Mouse (Mus musculus) urinary bladder, postnatal 4 days (tissue): ENCODE measurements at regions not wholly inside any gene's neighbourhood (a gene's known extent, or its start where the extent isn't known, plus 50 kb on each side); places are given as distances from the start of the nearest gene placed in this dataset.

Experiments used
- DNase-seq, 2 experiments: peaks; one replicate each; pipeline ENCODE4 v3.0.0; 2021 to 2022; ENCODE audit warnings: low spot score in 2 of 2

DNA sequence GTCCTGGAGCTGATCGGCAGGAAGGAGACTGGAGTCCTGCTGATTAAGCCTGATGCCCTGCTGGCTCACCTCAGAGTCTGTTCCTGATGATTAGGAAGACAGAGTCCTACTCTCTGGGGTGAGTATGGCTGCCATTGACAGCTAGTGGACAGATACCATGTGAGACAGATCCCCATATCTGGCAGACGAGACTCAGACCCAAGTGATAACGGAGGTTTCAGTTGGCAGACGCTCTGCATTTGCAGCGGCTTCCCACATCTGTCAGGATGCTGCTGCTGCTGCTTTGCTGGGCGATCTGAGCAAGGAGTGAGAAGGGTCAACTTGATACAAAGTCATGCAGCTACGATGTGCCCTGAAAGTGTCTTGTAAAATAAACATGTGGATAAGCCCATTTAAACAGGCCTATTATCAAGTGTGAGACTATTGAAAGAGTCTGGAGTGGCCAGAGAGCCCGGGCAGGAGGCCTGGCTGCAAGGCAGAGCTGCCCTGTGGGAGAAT lies 98.1 kb upstream of the Cops8 start:
- no peak for DNase-seq

DNA sequence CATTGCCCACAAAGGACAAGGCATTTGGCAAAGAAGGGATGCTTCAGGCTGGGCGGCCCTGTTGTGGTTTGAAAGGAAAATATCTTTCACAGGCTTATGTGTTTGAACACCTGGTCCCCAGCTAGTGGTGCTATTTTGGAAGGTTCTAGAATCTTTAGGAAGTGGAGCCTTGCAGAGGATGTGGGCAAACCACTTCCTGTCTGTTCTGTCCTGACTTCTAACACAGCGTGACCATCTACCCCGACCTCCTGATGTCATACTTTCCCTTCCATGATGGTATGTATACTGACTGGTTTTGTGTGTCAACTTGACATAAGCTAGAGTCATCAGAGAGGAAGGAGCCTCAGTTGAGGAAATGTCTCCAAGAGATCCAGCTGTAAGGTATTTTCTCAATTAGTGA lies 97.2 kb upstream of the Cops8 start:
- DNase-seq = no peak

GRCm38 (mm10) chr1:90506582-90506981 lies 96.2 kb upstream of the Cops8 start:
- no peak for DNase-seq

DNA sequence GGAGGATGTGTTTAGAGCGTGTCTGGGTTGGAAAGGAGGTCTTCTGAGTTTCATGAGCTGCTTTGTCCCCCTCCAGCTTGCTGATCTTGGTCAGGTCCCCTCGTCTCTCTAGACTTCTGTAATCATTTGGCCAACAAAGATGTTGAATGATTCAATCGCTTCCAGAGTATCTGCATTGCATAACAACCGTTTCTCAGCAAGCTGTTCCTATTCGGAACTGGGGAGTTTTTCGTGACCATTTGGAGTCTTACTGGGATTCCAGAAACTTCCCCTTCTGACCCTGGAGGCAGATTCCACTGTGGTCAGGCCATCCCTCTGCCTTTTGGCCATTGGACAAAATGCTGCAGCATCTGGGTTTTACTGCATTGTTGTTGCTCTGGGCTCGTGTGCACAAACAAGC lies 93.4 kb upstream of the Cops8 start:
- no peak for DNase-seq

GRCm38 (mm10) chr1:90513442-90514070 lies 89.2 kb upstream of the Cops8 start:
- DNase-seq = no peak

DNA sequence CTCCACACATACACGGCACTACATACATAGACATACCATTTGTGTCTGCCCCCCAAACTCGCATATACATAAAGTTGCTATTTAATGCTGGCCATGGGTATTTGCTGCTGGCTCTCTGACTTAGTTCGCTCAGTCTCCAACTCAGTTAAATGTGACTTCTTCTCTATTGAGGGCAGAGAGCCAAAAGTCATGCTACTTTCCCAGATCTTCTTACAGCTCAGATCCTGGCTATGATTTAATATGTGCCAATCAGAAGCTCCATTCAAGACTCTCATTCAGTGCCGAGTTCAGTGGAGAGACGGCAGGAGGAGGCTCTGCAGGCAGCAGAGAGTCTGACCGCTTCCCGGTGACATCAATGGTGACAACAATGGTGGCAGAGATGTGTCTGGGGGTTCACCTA lies 88.6 kb upstream of the Cops8 start:
- DNase-seq = no peak

DNA sequence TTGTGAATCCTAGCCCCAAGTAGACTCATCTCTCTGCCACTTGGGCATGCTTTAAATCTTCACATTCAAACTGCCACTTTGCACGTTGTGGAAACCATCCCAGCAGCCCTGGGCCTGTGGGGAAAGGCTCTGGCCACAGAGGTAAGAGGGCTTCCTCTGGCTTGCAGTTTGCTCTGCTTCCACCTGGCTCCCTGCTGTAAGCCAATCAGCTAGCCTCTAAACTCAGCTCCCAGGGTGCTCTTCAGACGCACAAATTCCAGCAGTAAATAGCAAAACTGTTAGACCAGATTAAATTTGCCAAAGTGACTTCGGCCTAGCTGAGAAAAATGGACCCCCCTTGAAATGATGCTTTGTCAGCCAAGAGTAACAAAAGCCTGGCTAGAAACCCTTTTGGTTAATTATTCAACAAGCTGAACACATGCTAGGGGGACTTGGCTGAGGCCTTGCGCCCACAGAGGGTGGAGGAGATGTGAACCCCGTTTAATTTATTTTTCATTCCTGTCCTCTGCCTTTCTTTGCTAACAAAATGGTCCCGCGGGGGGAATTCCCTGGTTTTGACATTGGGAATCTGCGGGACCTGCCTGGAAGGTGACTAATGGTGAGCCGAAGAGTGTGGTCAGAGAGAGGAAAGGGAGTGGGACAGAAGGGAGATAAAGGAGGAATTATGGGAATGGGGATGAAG lies 84.1 kb upstream of the Cops8 start:
- no peak for DNase-seq

GRCm38 (mm10) chr1:90519284-90520275 lies 83.2 kb upstream of the Cops8 start:
- no peak for DNase-seq

DNA sequence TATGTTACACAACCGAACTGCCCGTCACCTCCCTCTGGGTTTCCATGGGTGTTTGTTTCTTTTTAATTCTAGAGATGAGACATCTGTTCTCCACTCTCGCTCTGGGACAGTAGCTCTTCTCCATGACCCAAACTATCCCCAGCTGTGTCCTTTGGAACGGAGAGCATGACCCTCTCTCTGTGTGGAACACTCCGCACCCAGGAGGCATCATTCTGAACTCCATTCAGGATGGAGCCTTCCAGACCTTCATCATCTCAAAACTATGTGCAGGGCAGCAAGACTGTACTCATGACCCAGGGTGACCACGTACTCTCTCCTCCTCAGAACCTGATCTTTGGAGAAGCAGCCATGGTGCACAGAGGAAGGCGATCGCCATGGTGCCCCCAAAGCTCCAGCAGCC lies 80.5 kb upstream of the Cops8 start:
- DNase-seq = no peak

DNA sequence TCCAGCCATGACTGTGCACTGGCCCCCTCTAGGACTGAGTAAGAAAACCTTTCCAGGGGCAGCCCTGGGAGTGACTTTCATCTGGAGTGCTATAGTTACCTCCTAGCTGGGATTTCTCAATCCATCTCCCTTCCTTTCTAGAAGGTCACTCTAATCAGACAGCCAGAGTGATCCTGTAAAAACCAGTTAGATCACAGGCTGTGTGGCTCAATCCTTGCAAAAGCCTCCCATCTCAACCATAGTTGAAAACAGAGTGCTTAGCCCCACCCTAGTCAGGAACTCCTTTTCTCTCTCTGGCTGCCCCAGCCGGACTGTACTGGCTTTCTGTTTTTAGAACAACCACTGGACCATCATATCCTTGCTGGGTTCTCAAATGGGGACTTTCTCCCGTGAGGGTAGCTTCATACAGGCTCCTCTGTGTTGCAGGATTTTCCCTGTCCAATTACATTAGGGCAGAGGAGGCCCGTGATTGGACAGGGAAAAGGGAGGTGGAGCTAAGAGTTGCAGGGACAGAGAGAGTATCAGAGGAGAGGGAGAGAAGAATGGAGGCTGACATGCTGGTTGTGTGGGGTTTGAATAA lies 78.0 kb upstream of the Cops8 start:
- no peak for DNase-seq

GRCm38 (mm10) chr1:90526311-90526710 lies 76.5 kb upstream of the Cops8 start:
- DNase-seq = no peak

GRCm38 (mm10) chr1:90527947-90528717 lies 74.6 kb upstream of the Cops8 start:
- DNase-seq = no peak

- no peak for DNase-seq
Measured at GRCm38 (mm10) chr1:90533481-90533880, 69.3 kb upstream of the Cops8 start.

DNA sequence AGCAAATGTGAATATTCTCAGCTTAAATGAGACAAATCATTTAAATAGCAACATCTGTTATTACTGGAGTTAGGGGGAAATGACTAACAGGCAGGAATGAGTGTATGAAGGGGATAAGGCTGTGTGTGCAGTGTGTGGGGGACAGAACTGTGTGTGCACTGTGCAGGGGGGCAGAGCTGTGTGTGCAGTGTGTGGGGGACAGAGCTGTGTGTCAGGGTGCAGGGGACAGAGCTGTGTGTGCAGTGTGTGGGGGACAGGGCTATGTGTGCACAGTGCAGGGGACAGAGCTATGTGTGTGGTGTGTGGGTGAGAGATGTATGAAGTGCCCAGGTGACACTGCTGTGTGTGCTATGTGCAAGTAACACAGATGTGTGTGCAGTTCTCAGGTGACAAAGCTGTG lies 66.7 kb upstream of the Cops8 start:
- DNase-seq = no peak

DNA sequence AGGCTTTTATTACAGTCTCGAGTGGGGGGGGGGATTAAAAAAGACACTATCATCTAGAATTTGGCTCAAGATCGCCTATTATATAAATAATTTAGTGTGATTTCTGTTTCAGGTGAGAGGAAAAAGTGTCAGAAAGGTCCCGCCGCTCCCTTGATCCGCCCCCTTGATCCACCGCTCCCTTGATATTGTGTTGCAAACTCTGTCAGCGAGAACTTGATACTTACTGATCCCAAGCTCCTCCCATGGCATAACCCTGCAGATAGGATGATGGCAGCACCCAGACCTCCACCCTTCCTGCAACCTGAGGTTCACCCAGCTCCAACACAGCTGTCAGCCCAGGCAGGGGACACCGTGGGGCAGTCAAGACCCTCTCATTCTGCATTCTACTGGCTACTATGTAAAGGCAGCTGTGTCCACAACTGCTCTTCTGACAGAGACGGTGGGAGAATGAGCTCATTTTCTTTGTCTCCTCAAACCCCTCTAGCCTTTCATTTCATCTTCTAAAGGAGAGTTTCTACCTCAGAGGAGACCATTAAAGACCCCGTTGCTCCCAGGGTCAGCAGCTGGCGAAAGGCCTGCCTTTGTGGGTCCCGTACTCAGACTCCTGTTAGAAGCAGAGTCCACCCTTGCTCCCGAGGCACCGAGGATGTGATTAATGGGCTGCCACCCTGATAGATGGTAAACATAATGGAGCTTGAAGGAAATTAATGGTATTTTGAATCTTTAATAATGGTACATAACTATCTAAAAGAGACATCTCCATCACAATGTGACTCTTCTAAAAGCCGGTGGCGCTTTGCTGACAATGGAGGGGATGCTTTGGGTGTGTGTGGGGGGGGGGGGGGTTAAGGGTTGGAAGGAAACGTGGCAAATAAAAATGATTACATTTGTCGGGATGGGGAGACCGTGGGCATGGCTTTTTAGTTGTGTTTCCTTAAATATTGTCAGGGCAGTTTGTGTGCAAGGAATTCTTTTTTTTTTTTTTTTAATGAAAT lies 58.7 kb upstream of the Cops8 start:
- DNase-seq = no peak

GRCm38 (mm10) chr1:90544821-90545536 lies 57.8 kb upstream of the Cops8 start:
- no peak for DNase-seq

DNA sequence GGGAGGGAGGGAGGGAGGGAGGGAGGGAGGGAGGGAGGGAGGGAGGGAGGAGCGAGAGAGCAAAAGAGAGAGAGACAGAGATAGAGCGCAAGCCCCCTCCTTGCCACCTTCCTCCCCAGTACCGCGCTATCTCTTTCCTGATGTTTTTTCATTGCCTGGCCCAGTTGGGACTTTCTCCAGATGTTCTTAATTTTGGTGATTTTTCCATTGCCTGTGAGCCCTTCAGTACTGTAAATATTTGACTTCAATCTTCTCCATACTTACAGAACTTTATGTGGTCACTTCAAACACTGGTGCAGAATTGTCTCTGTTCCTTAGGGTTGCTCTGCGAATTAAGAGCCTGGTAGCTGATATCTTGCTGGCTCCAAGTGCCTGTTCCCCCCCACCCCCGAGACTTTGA lies 50.1 kb upstream of the Cops8 start:
- DNase-seq = no peak
